Mouse (Mus musculus) retina, adult 2 months (tissue): ENCODE data around the gene Kcnj9.

Experiments
- DNase-seq: peaks from one replicate; pipeline ENCODE4 v3.0.0-alpha.2; 2012; ENCODE audit warnings: low read depth, low spot score

Kcnj9 gene

DNA sequence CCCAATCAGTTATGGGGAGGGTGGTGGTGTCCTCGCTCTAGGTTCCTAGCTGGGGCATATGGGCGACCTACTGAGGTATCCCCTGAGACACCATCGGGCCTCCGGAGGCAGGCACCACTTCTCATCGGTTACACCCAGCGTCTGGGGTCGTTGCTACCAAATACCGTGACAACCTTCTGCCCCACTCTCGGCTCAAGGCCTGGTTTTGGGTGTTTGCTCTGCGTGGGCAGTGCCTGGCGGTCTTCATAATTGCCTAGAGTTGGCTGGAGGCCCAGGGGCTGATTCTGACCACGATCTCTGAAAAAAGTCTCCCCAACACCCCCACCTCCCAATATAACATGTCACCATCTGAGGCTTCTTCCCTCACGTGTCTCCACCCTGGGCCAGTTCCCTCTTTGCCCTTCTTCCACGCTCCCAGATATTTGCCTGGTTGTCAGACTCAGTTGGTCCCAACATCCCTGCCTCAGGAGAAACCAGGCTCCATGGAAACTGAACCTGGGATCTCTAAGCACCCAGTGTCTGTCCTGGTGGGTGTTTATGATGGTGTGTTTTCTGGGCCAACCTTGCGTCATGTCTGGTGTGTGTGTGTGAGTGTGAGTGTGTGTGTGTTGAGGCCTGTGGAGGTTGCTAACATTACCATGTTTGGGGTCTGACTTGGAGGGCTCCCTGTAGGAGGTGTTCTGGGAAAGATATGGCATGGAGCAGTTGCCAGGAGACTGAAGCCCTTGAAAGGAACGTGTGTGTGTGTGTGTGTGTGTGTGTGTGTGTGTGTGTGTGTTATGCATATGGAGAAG lies 16.2 kb downstream of the Kcnj9 start:
- DNase-seq = no peak

GRCm38 (mm10) chr1:172311921-172312767 lies 17.0 kb downstream of the Kcnj9 start:
- DNase-seq = peak; percentile 65

- no peak for DNase-seq
Observed at GRCm38 (mm10) chr1:172311248-172311906, 17.7 kb downstream of the Kcnj9 start.

DNA sequence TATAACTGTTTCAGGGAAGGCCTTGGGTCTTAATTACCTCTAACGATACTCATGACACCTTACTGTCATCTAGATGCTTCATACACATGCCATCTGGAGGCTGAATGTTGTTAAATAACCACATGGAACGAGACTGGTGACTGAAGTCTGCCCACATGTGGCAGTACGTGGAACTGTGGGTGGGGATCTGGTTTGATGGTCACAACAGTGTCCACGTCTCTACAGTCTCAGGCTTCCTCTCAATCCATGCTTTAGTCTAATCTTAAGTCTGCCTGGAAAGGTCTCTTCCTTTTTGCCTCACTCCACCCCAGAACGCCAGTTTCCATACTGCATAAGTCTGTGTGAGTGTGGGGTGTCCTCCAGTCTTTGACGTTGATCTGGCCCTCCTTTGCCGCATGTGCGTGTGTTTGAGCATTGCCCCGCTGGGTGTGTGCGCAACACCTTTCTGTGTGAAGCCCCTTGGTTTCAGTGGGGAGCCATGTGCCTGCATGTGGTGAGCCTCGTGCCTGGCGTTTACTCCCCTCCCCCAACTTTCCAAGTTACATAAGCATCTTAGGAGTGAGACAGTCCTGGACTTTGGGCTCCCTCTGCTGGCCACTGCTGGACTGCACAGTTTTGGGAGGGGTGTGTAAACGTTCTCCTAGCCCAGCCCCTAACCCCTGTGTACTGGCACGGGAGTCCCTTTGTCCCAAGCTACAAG lies 19.3 kb downstream of the Kcnj9 start:
- peak; percentile 91 for DNase-seq

GRCm38 (mm10) chr1:172308409-172308808 lies 20.7 kb downstream of the Kcnj9 start:
- no peak for DNase-seq

GRCm38 (mm10) chr1:172307936-172308335 lies 21.2 kb downstream of the Kcnj9 start:
- DNase-seq = no peak

DNA sequence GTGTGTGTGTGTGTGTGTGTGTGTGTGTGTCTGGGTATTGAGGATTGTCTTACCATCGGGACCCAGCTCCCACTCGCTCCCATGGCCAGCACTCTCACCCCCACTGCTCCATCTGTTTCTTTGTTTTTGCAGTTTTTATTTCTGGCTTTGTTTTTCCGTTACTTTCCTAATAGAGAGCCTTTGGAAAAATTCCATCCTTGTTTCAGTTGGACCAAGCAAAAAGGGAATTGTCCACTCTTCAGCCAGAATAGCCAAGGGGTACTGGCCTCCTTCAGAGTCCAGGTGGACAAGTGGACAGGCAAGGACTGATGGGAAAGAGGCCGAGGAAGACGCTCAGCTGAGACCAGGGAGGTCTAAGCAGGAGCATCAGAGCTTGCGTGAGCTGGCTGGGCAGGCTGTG lies 22.2 kb downstream of the Kcnj9 start:
- no peak for DNase-seq

DNA sequence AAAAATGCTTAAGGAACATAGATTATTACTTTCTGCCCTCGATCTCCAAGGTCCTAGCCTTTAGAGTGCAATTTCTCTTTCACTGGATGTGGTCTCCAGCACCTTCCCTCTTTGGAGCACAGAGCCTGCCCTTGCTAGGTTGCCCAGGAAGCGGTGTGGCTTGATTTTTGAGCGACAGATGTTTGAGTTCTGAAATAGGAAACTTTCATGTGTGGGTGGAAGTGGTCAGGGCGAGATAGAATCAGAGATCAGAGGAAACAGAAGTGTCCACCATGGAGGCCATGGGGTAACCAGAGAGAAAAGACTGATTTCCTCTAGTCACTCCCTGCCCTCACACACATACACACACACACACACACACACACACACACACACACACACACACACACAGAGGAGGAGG lies 22.9 kb downstream of the Kcnj9 start:
- no peak for DNase-seq

DNA sequence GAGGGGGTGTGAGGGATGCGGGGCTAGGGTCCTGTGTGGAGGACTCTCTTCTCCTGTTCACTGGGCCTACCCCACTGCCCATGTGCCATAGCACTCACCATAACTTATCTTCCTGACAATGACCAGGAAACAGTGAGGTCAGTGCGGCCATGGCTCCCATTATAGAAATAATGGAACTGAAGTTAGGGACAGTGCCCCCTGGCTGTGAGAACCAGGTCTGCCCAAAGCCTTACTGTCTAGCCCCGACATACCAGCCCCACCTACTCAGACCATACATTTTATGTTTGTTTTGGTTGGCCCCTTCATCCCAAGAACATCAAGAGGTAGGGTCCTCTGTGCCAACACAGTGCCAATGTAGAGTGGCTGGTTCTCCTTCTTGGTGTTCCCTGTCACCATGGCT lies 23.5 kb downstream of the Kcnj9 start:
- no peak for DNase-seq

GRCm38 (mm10) chr1:172305153-172305552 lies 24.0 kb downstream of the Kcnj9 start:
- DNase-seq = no peak

DNA sequence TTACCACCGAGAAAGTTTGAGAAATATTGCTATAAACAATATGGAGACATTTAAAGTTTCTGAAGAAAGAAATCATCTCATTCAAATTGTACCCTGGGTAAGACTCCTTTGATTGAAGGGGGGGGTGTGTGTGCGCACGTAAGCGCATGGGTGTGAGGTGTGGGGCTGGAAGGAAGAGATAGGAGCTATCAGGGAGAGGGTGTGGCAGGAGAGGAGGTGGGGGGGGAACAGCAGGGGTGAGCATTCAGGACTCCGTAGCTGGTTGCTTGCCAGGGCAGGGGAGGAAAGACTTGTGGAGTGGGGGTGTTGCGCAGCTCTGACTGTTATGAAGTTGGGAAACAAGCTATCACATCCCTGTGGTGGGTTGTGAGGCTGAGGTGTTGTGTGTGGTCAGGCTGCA lies 24.7 kb downstream of the Kcnj9 start:
- no peak for DNase-seq

DNA sequence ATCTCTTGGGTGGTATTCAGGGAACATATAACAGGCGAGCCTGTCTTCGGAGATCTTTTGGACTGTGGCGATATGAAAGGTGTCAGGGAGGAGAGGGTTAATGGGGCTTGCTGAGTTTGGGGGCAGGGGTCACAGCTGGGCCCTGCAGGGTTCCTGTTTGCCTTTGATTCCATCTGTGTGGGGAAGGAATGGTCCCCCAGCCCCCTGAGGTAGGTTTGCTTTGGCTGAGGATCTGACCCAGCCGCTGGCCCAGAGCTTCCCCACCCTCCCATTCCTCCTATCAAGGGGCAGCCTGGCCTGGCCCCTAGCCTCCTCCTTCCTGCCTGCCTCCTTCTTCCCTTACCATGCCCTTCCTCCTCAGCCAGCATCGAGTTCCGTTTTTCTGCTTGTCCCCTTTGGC lies 26.3 kb downstream of the Kcnj9 start:
- DNase-seq = no peak

GRCm38 (mm10) chr1:172302311-172302710 lies 26.8 kb downstream of the Kcnj9 start:
- no peak for DNase-seq

- no peak for DNase-seq
Observed at GRCm38 (mm10) chr1:172301180-172301579, 27.9 kb downstream of the Kcnj9 start.

- DNase-seq = no peak
Observed at GRCm38 (mm10) chr1:172300247-172300646, 28.9 kb downstream of the Kcnj9 start.

DNA sequence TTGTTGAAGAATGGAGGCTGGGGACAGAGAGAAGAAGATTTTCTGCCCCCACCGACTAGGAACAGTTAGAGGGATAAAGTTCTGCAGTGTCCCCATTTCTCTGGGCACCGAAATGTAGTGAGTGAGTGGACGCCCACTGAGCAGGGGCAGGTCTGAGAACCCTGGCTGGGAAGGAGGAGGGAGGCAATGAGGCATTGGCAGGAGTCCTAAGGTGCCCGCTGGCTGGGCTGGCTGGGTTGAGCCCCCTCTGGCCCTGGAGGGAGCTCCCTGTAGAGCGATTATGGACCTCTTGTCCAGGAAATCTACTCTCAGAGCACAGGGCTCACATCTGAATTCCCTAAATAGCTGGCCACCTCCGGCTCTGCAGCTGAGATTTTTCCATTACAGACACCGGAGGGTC lies 29.6 kb downstream of the Kcnj9 start:
- DNase-seq = no peak

GRCm38 (mm10) chr1:172297611-172298537 lies 31.2 kb downstream of the Kcnj9 start, which contains the start of gene Atp1a2:
Atp1a2 (minus strand) TSS chr1:172298064.
- DNase-seq = no peak

- no peak for DNase-seq
Observed at GRCm38 (mm10) chr1:172296816-172297510, 32.2 kb downstream of the Kcnj9 start.

- DNase-seq = no peak
Observed at GRCm38 (mm10) chr1:172295751-172296197, 33.3 kb downstream of the Kcnj9 start.

DNA sequence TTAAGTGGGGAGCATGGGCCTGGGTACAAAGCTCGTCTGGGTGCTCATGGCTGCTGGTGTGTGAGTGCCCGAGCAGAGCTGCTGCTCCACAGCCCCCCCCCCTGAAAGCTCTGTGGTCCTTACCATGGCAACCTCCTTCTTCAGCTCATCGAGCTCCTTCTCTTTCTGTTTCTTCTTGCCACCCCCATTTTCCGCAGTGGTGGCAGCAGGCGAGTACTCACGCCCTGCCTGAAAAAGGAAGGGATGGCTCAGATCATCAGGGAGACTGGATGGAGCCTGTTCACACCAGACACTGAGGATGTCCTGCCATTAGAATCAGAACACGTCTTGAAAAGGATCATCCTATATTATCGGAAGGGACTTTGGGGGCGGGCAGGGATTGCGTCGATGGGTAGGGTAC lies 35.7 kb downstream of the Kcnj9 start:
- no peak for DNase-seq
